Mouse (Mus musculus) neural tube, embryonic 13.5 days (tissue): ENCODE results near the gene Abat. TPM values are rescaled to one million over a fixed set of nuclear protein-coding genes. Genes with fewer than 3 reads are reported as not detected.

Source experiments
- ATAC-seq: fragments of 200-750 bp; cut with Nextera tagmentation; 2 replicates; pipeline ENCODE4 v1.8.0; 2017; ENCODE audit warnings: low read depth, mild to moderate bottlenecking, moderate TSS enrichment, moderate library complexity
- H3K27ac ChIP-seq: fragments of 300-500 bp; sonication (generic); replicated peaks from 2 replicates; pipeline ENCODE4 v1.5.1; 2015; ENCODE audit warnings: moderate library complexity, mild to moderate bottlenecking, inconsistent platforms
- H3K27me3 ChIP-seq: fragments of 300-500 bp; sonication (generic); 2 replicates; pipeline ENCODE4 v1.6.1; 2015; ENCODE audit warnings: mild to moderate bottlenecking, inconsistent platforms
- H3K36me3 ChIP-seq: fragments of 300-500 bp; sonication (generic); 2 replicates; pipeline ENCODE4 v1.6.1; 2015; ENCODE audit warnings: mild to moderate bottlenecking, inconsistent platforms
- H3K4me1 ChIP-seq: fragments of 300-500 bp; sonication (generic); replicated peaks from 2 replicates; pipeline ENCODE4 v1.6.1; 2015; ENCODE audit warnings: inconsistent platforms
- H3K4me2 ChIP-seq: fragments of 300-500 bp; sonication (generic); 2 replicates; pipeline ENCODE4 v1.6.1; 2015; ENCODE audit warnings: inconsistent platforms, mild to moderate bottlenecking, moderate library complexity
- H3K4me3 ChIP-seq: fragments of 300-500 bp; sonication (generic); 2 replicates; pipeline ENCODE4 v1.5.1; 2015; ENCODE audit warnings: mild to moderate bottlenecking, inconsistent platforms
- H3K9ac ChIP-seq: fragments of 300-500 bp; sonication (generic); 2 replicates; pipeline ENCODE4 v1.6.1; 2015; ENCODE audit warnings: moderate library complexity, mild to moderate bottlenecking, inconsistent platforms
- H3K9me3 ChIP-seq: fragments of 300-500 bp; sonication (generic); 2 replicates; pipeline ENCODE4 v1.6.1; 2016; ENCODE audit warnings: inconsistent platforms
- WGBS: fragments of 180-500 bp; shearing (Covaris S2); methylation state at CpG from one replicate; pipeline ENCODE4 v1.1.7; 2015; 5-methylcytosine and 5-hydroxymethylcytosine counted together
- microRNA-seq: library from miRNA; unstranded; fragments of <30 nt; microRNA quantifications from one replicate; pipeline ENCODE4, GENCODE M21; 2016
- polyA plus RNA-seq: library from polyadenylated mRNA; unstranded; fragments of >200 nt; fragmentation: Nextera tagmentation; extraction: Ambion mirVana; gene quantifications from 2 replicates; pipeline ENCODE4 v1.2.1, GENCODE M21; 2015

The Abat gene
- polyA plus RNA-seq, 1 experiment from 2014 or later: 120 TPM

GRCm38 (mm10) chr16:8667814-8668213 is 154.6 kb downstream of the Abat start:
- 75% methylated on average over 4 of the region's 4 CpGs for WGBS
- no peak overlapping the region for H3K4me3 ChIP-seq
- H3K36me3 ChIP-seq: peaks cover 37% of the 10 kb centered on the region
- no peak overlapping the region; the same call in 1 of the 2 replicates for H3K27ac ChIP-seq
- no peak for ATAC-seq
- H3K27me3 ChIP-seq: no peaks in the 10 kb centered on the region
- H3K9ac ChIP-seq: peak overlapping the region; percentile 39; the same call in 1 of the 2 replicates
- H3K4me1 ChIP-seq: peaks cover 88% of the 10 kb centered on the region
- H3K4me2 ChIP-seq: peak overlapping the region; percentile 96
- H3K9me3 ChIP-seq: no peaks in the 10 kb centered on the region

DNA sequence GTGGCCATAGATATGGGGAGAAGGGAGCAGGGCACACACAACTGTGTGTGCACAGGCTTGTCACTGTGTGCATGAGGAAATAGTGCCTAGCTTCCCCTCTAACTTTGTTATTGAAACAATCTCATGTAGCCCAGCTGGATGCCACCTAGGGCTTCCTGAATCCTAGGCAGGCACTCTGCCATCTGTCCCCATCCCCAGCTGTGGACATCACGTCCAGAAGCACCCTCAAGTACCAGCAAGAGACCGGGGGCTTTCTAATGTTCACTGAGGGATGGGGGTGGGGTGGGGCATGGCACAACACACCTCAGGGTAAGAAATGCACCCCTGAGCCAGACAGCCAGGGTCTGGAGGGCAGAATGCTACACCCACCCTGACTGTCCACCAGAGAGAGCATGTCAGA is 155.2 kb downstream of the Abat start:
- peak overlapping the region; percentile 96 for H3K4me2 ChIP-seq
- ATAC-seq: no peak
- peak overlapping the region; percentile 88; the same call in 1 of the 2 replicates for H3K27ac ChIP-seq
- H3K36me3 ChIP-seq: peaks cover 31% of the 10 kb centered on the region
- peak overlapping the region; percentile 93; the same call in 1 of the 2 replicates for H3K4me3 ChIP-seq
- H3K4me1 ChIP-seq: peaks cover 85% of the 10 kb centered on the region
- H3K27me3 ChIP-seq: peaks cover 5% of the 10 kb centered on the region; the same call in 1 of the 2 replicates
- H3K9me3 ChIP-seq: no peaks in the 10 kb centered on the region
- 47% methylated on average over 2 of the region's 2 CpGs for WGBS
- H3K9ac ChIP-seq: peak overlapping the region; percentile 87

DNA sequence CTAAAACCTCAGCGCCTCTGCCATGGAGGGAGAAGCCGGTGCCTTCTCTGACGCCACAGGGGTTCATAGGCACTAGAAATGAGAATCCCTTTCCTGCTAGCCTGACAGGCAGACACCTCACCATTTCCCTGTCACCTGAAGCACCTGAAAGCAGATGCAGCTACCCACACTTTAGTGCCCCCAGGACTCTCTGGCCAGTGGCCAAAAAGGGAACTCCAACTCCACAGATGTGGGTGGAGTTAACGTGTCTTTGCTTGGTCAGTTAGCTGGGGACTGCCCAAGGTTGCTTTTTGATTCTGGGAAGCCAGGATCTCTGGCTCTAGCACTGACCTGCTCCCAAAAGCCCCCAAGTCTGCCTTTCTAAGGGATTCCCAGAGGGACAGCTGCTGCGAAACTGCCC is 156.2 kb downstream of the Abat start:
- Histone ChIP-seq H3K9ac (peak overlapping the region; percentile 87), H3K4me1 (peaks cover 74% of the 10 kb centered on the region), H3K36me3 (peaks cover 23% of the 10 kb centered on the region), H3K4me2 (peak overlapping the region; percentile 96), H3K27ac (peak overlapping the region; percentile 88), H3K27me3 (peaks cover 8% of the 10 kb centered on the region; the same call in 1 of the 2 replicates), H3K9me3 (no peaks in the 10 kb centered on the region), H3K4me3 (peak overlapping the region; percentile 93)
- ATAC-seq: no peak
- WGBS: 52% methylated on average over 5 of the region's 5 CpGs

DNA sequence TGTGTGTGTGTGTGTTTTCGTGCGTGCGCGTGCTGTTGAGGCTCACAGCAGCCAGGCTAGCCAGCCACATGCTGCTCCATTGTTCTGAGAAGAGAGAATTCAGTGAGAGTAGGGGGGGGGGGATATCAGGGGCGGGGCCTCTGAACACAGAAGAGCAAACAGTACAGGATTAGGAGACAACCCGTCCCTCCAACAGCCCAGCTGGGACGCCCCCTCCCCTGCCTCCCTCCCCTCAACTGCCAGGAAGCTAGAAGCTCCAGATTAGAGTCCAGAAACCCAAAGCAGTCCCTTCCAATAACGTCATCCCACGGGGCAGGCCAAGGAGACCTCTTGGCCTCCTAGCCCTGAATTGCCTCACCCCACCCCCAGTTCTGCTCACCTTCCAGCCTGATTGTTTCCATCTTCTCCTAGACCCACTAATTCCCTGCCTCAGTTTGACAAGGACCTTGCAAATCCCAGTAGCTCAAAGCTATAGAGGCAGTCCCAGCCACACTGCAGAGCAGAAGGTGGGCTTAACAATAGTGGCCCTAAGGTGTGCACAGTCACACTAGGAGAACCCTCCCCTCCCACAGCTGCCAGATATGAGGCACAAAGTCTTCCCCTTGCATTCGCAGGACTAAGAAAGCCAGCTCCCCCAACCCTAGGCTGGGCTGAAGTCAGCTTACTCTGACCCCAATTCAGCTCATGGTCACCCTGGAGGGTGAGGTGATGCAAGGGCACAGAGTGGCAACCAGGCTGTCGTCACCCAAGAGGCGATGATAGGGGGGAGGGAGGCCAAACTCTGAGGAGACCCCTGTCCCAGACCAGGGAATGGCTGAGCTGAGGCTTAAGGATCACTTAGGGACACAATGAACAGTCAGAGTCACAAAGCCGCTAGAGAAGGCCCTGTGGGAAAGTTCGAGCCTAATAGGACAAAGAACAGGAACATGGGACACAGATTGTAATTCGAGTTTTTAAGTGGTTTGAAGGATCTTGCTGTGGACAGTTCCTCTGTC is 157.1 kb downstream of the Abat start:
- Histone ChIP-seq H3K4me1 (peaks cover 65% of the 10 kb centered on the region), H3K4me2 (peak overlapping the region; percentile 96), H3K9ac (peak overlapping the region; percentile 87), H3K27me3 (peaks cover 8% of the 10 kb centered on the region; the same call in 1 of the 2 replicates), H3K36me3 (peaks cover 21% of the 10 kb centered on the region), H3K9me3 (no peaks in the 10 kb centered on the region), H3K4me3 (peak overlapping the region; percentile 93), H3K27ac (peak overlapping the region; percentile 88)
- WGBS: 7% methylated on average over 14 of the region's 15 CpGs
- ATAC-seq: peak; percentile 36

Small RNAs within 50 kb of the gene (microRNA-seq; reads per million reads assigned to microRNA genes)
- gene Gm22137: not detected

Other genes starting within 250 kb of the Abat start
- 0.34 and 0.40 TPM in 2 replicates for gene Tmem114, start 88.3 kb upstream of the Abat start, polyA plus RNA-seq
- 29.4 and 31.6 TPM in 2 replicates for gene Mettl22, start 42.6 kb upstream of the Abat start, polyA plus RNA-seq
- gene Pmm2, start 124.2 kb downstream of the Abat start, polyA plus RNA-seq: 37.0 and 43.3 TPM in 2 replicates
- 19.0 and 20.6 TPM in 2 replicates for gene Tmem186, start 124.3 kb downstream of the Abat start, polyA plus RNA-seq
- 225 and 243 TPM in 2 replicates for gene Carhsp1, start 158.7 kb downstream of the Abat start, polyA plus RNA-seq
- gene Gm5767, start 167.3 kb downstream of the Abat start, polyA plus RNA-seq: not detected in 2 replicates